Mouse (Mus musculus) olfactory bulb, adult 2 months (tissue): ENCODE results near the gene Dusp5. TPM values are rescaled to one million over a fixed set of nuclear protein-coding genes. Genes with fewer than 3 reads are reported as not detected.

ENCODE experiments used
- H3K27ac ChIP-seq: fragments of 200-500 bp; 2 replicates; pipeline ENCODE4 v1.5.1; 2012; ENCODE audit warnings: low read depth, low read length; ENCODE audit not compliant: insufficient read depth
- H3K4me1 ChIP-seq: fragments of 200-500 bp; 2 replicates; pipeline ENCODE4 v1.6.1; 2012; ENCODE audit warnings: low read length; ENCODE audit not compliant: control insufficient read depth, insufficient read depth
- H3K4me3 ChIP-seq: fragments of 200-500 bp; 2 replicates; pipeline ENCODE4 v1.5.1; 2012; ENCODE audit warnings: mild to moderate bottlenecking, low read depth, low read length, moderate library complexity; ENCODE audit not compliant: insufficient read depth
- CTCF ChIP-seq: fragments of 200-500 bp; IDR thresholded peaks from 2 replicates; pipeline ENCODE4 v1.5.1; 2012; ENCODE audit warnings: low read depth, mild to moderate bottlenecking, low read length, moderate library complexity; ENCODE audit not compliant: insufficient read depth
- POLR2A ChIP-seq: fragments of 200-500 bp; IDR thresholded peaks from 2 replicates; pipeline ENCODE4 v1.6.1; 2012; ENCODE audit warnings: mild to moderate bottlenecking, low read depth, low read length, moderate library complexity; ENCODE audit not compliant: insufficient read depth
- WGBS: fragments of 180-500 bp; shearing (Covaris S2); methylation state at CpG from one replicate; pipeline ENCODE4 v1.1.7; 2018; 5-methylcytosine and 5-hydroxymethylcytosine counted together
- polyA plus RNA-seq: library from polyadenylated mRNA; stranded (reverse); fragments of >200 nt; gene quantifications from 2 replicates; pipeline ENCODE4 v1.2.4, GENCODE M21; 2012; ENCODE audit warnings: low replicate concordance; ENCODE audit not compliant: missing spikeins, insufficient read depth, insufficient read length

Dusp5 gene
- polyA plus RNA-seq, 1 experiment = not detected

- TF ChIP-seq CTCF (no peak), POLR2A (no peak)
- WGBS = 91% methylated on average over 10 of the region's 10 CpGs
- Histone ChIP-seq H3K4me3 (no peak overlapping the region), H3K4me1 (peaks cover 33% of the 10 kb centered on the region), H3K27ac (no peak overlapping the region)
These were observed 23.2 kb upstream of the Dusp5 start for GRCm38 (mm10) chr19:53505728-53506127.

- TF ChIP-seq POLR2A = no peak
- TF ChIP-seq CTCF = no peak
- 66% methylated on average over 8 of the region's 8 CpGs for WGBS
- Histone ChIP-seq H3K4me1 (peaks cover 26% of the 10 kb centered on the region), H3K27ac (no peak overlapping the region), H3K4me3 (no peak overlapping the region)
These were observed 21.4 kb upstream of the Dusp5 start for GRCm38 (mm10) chr19:53507497-53507896.

- Histone ChIP-seq H3K4me1 (peaks cover 30% of the 10 kb centered on the region), H3K27ac (peak overlapping the region; percentile 25; the same call in 1 of the 2 replicates), H3K4me3 (no peak overlapping the region)
- no peak for TF ChIP-seq CTCF
- WGBS = 68% methylated on average over 13 of the region's 13 CpGs
These were observed 17.5 kb upstream of the Dusp5 start for GRCm38 (mm10) chr19:53511244-53511934.

- WGBS = 33% methylated on average over 18 of the region's 18 CpGs
- Histone ChIP-seq H3K27ac (no peak overlapping the region), H3K4me3 (no peak overlapping the region), H3K4me1 (peaks cover 22% of the 10 kb centered on the region)
- TF ChIP-seq CTCF (no peak), POLR2A (no peak)
These were observed 11.4 kb upstream of the Dusp5 start for GRCm38 (mm10) chr19:53517370-53518096.

GRCm38 (mm10) chr19:53519549-53519948 is 9.4 kb upstream of the Dusp5 start:
- WGBS = 77% methylated on average over 8 of the region's 8 CpGs
- TF ChIP-seq CTCF = no peak
- TF ChIP-seq POLR2A = no peak
- no peak overlapping the region for H3K4me3 ChIP-seq

GRCm38 (mm10) chr19:53519981-53520380 is 8.9 kb upstream of the Dusp5 start:
- H3K4me3 ChIP-seq = no peak overlapping the region
- H3K27ac ChIP-seq = no peak overlapping the region
- no peak for TF ChIP-seq CTCF
- no peak for TF ChIP-seq POLR2A
- peaks cover 8% of the 10 kb centered on the region for H3K4me1 ChIP-seq
- 74% methylated on average over 10 of the region's 10 CpGs for WGBS

More at GRCm38 (mm10) chr19:53519549-53519948, 9.4 kb upstream of the Dusp5 start:
- H3K4me1 ChIP-seq = peaks cover 10% of the 10 kb centered on the region
- H3K27ac ChIP-seq = no peak overlapping the region

GRCm38 (mm10) chr19:53521137-53521795 is 7.6 kb upstream of the Dusp5 start:
- Histone ChIP-seq H3K4me3 (no peak overlapping the region), H3K4me1 (peaks cover 8% of the 10 kb centered on the region), H3K27ac (no peak overlapping the region)
- TF ChIP-seq CTCF (no peak), POLR2A (no peak)
- 70% methylated on average over 11 of the region's 11 CpGs for WGBS

- H3K27ac ChIP-seq = no peak overlapping the region
- WGBS = 27% methylated on average over 10 of the region's 10 CpGs
- TF ChIP-seq POLR2A (no peak), CTCF (no peak)
- no peak overlapping the region for H3K4me3 ChIP-seq
- peaks cover 15% of the 10 kb centered on the region for H3K4me1 ChIP-seq
These were observed 1.4 kb upstream of the Dusp5 start for GRCm38 (mm10) chr19:53527480-53527879.

GRCm38 (mm10) chr19:53528131-53528621 is 733 bp upstream of the Dusp5 start:
- Histone ChIP-seq H3K4me3 (peak overlapping the region; percentile 53), H3K4me1 (peaks cover 15% of the 10 kb centered on the region), H3K27ac (peak overlapping the region; percentile 84)
- WGBS = 3% methylated on average over 13 of the region's 13 CpGs
- TF ChIP-seq POLR2A (no peak), CTCF (no peak)
